Comparison of ENCODE assay signal across 23 mouse cellular contexts in genomic region chr13:84368225-84368624, GRCm38 (mm10).
DNase-seq lines count a peak whose midpoint lies in the region; ATAC-seq and TF ChIP-seq lines count a peak whose summit lies in the region.
"Had no signal": no experiment of that assay in that cellular context is flagged by ENCODE, and none has a peak within 500 bp of the region (broad histone marks: within the 10 kb centered on the region; RNA-seq: fewer than 3 reads in every experiment).

No protein-coding gene starts in this region.

- no peaks in the 10 kb centered on the region for H3K9me3 ChIP-seq in lung, postnatal 0 days (ENCODE audit: low read length)
- H3K9me3 ChIP-seq: embryonic facial prominence, embryonic 13.5 days; embryonic facial prominence, embryonic 15.5 days; forebrain, embryonic 10.5 days; forebrain, embryonic 15.5 days had no signal

- peak; percentile 99 for ATAC-seq in frontal cortex, adult (ENCODE audit: low TSS enrichment)
- ATAC-seq in lung, postnatal 0 days: no peak
- ATAC-seq: forebrain, embryonic 13.5 days; forebrain, embryonic 15.5 days had no signal

- no peak overlapping the region for H3K4me2 ChIP-seq in lung, postnatal 0 days (replicated peaks; ENCODE audit: low read depth, low read length)
- H3K4me2 ChIP-seq: embryonic facial prominence, embryonic 13.5 days; embryonic facial prominence, embryonic 15.5 days; forebrain, embryonic 13.5 days; forebrain, embryonic 15.5 days had no signal

- no peak overlapping the region for H3K4me3 ChIP-seq in lung, postnatal 0 days (ENCODE audit: low read depth, low read length)
- H3K4me3 ChIP-seq: embryonic facial prominence, embryonic 13.5 days; embryonic facial prominence, embryonic 15.5 days; erythroblast, embryonic 14.5 days; forebrain, embryonic 10.5 days; forebrain, embryonic 13.5 days; forebrain, embryonic 15.5 days had no signal

- no peaks in the 10 kb centered on the region for H3K27me3 ChIP-seq in lung, postnatal 0 days (replicated peaks; ENCODE audit: insufficient read depth, low read length)
- H3K27me3 ChIP-seq: embryonic facial prominence, embryonic 13.5 days; embryonic facial prominence, embryonic 15.5 days; forebrain, embryonic 13.5 days; forebrain, embryonic 15.5 days had no signal

- H3K27ac ChIP-seq in lung, postnatal 0 days (ENCODE audit: low read length): no peak overlapping the region
- H3K27ac ChIP-seq: embryonic facial prominence, embryonic 13.5 days; embryonic facial prominence, embryonic 15.5 days; forebrain, embryonic 10.5 days; forebrain, embryonic 13.5 days; forebrain, embryonic 15.5 days had no signal

- no peaks in the 10 kb centered on the region for H3K4me1 ChIP-seq in lung, postnatal 0 days (ENCODE audit: insufficient read depth, low read depth, low read length)
- H3K4me1 ChIP-seq: embryonic facial prominence, embryonic 13.5 days; embryonic facial prominence, embryonic 15.5 days; forebrain, embryonic 10.5 days; forebrain, embryonic 13.5 days; forebrain, embryonic 15.5 days had no signal

- no peak for TF ChIP-seq CTCF in lung, postnatal 0 days (IDR thresholded peaks at IDR 0.05)

- no peak for DNase-seq in frontal cortex, postnatal 14 days (ENCODE audit: low spot score in 2 of 2)
- peak; percentile 36 for DNase-seq in lung, postnatal 0 days (ENCODE audit: low spot score)
- no peak for DNase-seq in lung, postnatal 4 days
- peak; percentile 71 for DNase-seq in brain, adult 2 months (ENCODE audit: low read depth, low spot score)
- DNase-seq in telencephalon, adult 2 months (ENCODE audit: low read depth, low spot score): peak; percentile 79
- DNase-seq in adrenal gland, postnatal 36 days: no peak
- DNase-seq: adrenal gland, adult 2 months; adrenal gland, postnatal 10 days; adrenal gland, postnatal 25 days; cerebellum, adult 11 months; cerebellum, adult 18-20 months; cerebellum, adult 8-10 months; cerebellum, adult 9-11 months; cerebellum, postnatal 14 days; cerebellum, postnatal 36 days; embryo, embryonic 11 days had no signal

- WGBS in lung, postnatal 0 days: 64% methylated on average over 2 of the region's 2 CpGs

- no peak for TF ChIP-seq EP300 in lung, postnatal 0 days (IDR thresholded peaks at IDR 0.05)

- H3K9ac ChIP-seq in lung, postnatal 0 days (replicated peaks; ENCODE audit: low read depth): no peak overlapping the region
- H3K9ac ChIP-seq: embryonic facial prominence, embryonic 13.5 days; embryonic facial prominence, embryonic 15.5 days; forebrain, embryonic 13.5 days; forebrain, embryonic 15.5 days had no signal

- H3K36me3 ChIP-seq in lung, postnatal 0 days (ENCODE audit: insufficient read depth, low read length): no peaks in the 10 kb centered on the region
- H3K36me3 ChIP-seq: embryonic facial prominence, embryonic 13.5 days; embryonic facial prominence, embryonic 15.5 days; forebrain, embryonic 10.5 days; forebrain, embryonic 15.5 days had no signal

Comparison
In these comparisons a context has a peak if more than half of its experiments do, and no peak if none do; other contexts are left out.
1. DNase-seq: peak in lung, postnatal 0 days (single experiment), brain, adult 2 months (single experiment) and telencephalon, adult 2 months (single experiment); none in frontal cortex, postnatal 14 days (0 of 2), lung, postnatal 4 days (0 of 2) and adrenal gland, postnatal 36 days (0 of 2).